Mouse (Mus musculus): ENCODE results near the gene Tns3.

GRCm38 (mm10) chr11:8585686-8586085, 78.6 kb downstream of the Tns3 start:
- no peak for TF ChIP-seq USF1 (IDR thresholded peaks at IDR 0.05; ENCODE audit: low read depth)
- TF ChIP-seq POLR2A (IDR thresholded peaks at IDR 0.05; ENCODE audit: insufficient read length, low read depth) = no peak
- TF ChIP-seq CEBPB (IDR thresholded peaks at IDR 0.05; ENCODE audit: insufficient read depth, poor library complexity, severe bottlenecking) = no peak
- TF ChIP-seq SRF (IDR thresholded peaks at IDR 0.05; ENCODE audit: control insufficient read depth, insufficient read length, low read depth) = no peak
